Mouse (Mus musculus) gastrocnemius, postnatal 10 days (tissue): ENCODE results near the gene Olfr91. TPM values are rescaled to one million over a fixed set of nuclear protein-coding genes. Genes with fewer than 3 reads are reported as not detected.
A peak's percentile ranks its signal among the peaks of the same experiment; 100 is the strongest.

Experiments
- DNase-seq: peaks from one replicate; pipeline ENCODE4 v3.0.0; 2021; ENCODE audit warnings: mixed read lengths
- total RNA-seq, 2 experiments: library from RNA; stranded (reverse); gene quantifications; 2 replicates each; pipeline ENCODE4 v1.2.3; 2021

The Olfr91 gene
- total RNA-seq, 2 experiments from 2014 or later = not detected

GRCm38 (mm10) chr17:37061435-37061834, 36.6 kb downstream of the Olfr91 start:
- no peak for DNase-seq

GRCm38 (mm10) chr17:37056957-37057356, 41.1 kb downstream of the Olfr91 start:
- no peak for DNase-seq

GRCm38 (mm10) chr17:37051745-37052144, 46.3 kb downstream of the Olfr91 start:
- DNase-seq = no peak

- DNase-seq = peak; percentile 20
Observed at GRCm38 (mm10) chr17:37050876-37051275, 47.2 kb downstream of the Olfr91 start.

- peak; percentile 72 for DNase-seq
Observed at GRCm38 (mm10) chr17:37050399-37050798, 47.7 kb downstream of the Olfr91 start.

- DNase-seq = peak; percentile 77
Observed at GRCm38 (mm10) chr17:37049570-37050310, 48.3 kb downstream of the Olfr91 start.

GRCm38 (mm10) chr17:37048383-37048782, 49.7 kb downstream of the Olfr91 start:
- DNase-seq = no peak

GRCm38 (mm10) chr17:37047981-37048380, 50.1 kb downstream of the Olfr91 start:
- DNase-seq = no peak

GRCm38 (mm10) chr17:37047332-37047976, 50.6 kb downstream of the Olfr91 start:
- DNase-seq = no peak

- peak; percentile 50 for DNase-seq
Observed at GRCm38 (mm10) chr17:37046312-37047112, 51.6 kb downstream of the Olfr91 start.

GRCm38 (mm10) chr17:37045611-37046311, 52.3 kb downstream of the Olfr91 start, which contains the start of gene Gabbr1:
Gabbr1 (plus strand) TSS chr17:37045966.
- DNase-seq = peak; percentile 73

- no peak for DNase-seq
Observed at GRCm38 (mm10) chr17:37044651-37045244, 53.3 kb downstream of the Olfr91 start.

Other genes with a start within 250 kb of the Olfr91 start
- gene Trim15, start 231.1 kb downstream of the Olfr91 start, total RNA-seq = not detected
- gene Trim10, start 228.7 kb downstream of the Olfr91 start, total RNA-seq = 1 to 10 TPM in 1 of 2 experiments, not detected in 1; 1.7 TPM
- gene Trim40, start 208.2 kb downstream of the Olfr91 start, total RNA-seq = not detected
- not detected for gene Trim31, start 200.2 kb downstream of the Olfr91 start, total RNA-seq
- under 1 TPM in 1 of 2 experiments, not detected in 1; 0.47 TPM for gene Rnf39, start 155.4 kb downstream of the Olfr91 start, total RNA-seq
- gene Ppp1r11, start 146.5 kb downstream of the Olfr91 start, total RNA-seq = 10 to 100 TPM; 62.6 to 63.5 TPM
- 10 to 100 TPM; 19.6 to 23.2 TPM for gene Znrd1, start 139.7 kb downstream of the Olfr91 start, total RNA-seq
- gene Znrd1as, start 139.7 kb downstream of the Olfr91 start, total RNA-seq = 1 to 10 TPM; 7.5 to 9.4 TPM
- not detected for gene 2410137M14Rik, start 117.0 kb downstream of the Olfr91 start, total RNA-seq
- gene H2-M5, start 108.7 kb downstream of the Olfr91 start, total RNA-seq = under 1 TPM in 1 of 2 experiments, not detected in 1; 0.18 TPM
- gene Zfp57, start 97.1 kb downstream of the Olfr91 start, total RNA-seq = 1 to 10 TPM; 1.9 to 4.5 TPM
- not detected for gene Mog, start 74.9 kb downstream of the Olfr91 start, total RNA-seq
- gene Gabbr1, start 52.3 kb downstream of the Olfr91 start, total RNA-seq = 10 to 100 TPM; 12.8 to 20.1 TPM
- gene Olfr90, start 9.8 kb downstream of the Olfr91 start, total RNA-seq = not detected
- gene Olfr92, start 21.8 kb upstream of the Olfr91 start, total RNA-seq = not detected
- not detected for gene Olfr93, start 63.2 kb upstream of the Olfr91 start, total RNA-seq
- gene Ubd, start 95.6 kb upstream of the Olfr91 start, total RNA-seq = not detected
- gene Olfr94, start 102.7 kb upstream of the Olfr91 start, total RNA-seq = not detected
- gene Olfr95, start 114.8 kb upstream of the Olfr91 start, total RNA-seq = not detected
- gene Olfr96, start 121.9 kb upstream of the Olfr91 start, total RNA-seq = not detected
- not detected for gene Olfr97, start 139.1 kb upstream of the Olfr91 start, total RNA-seq
- not detected for gene Olfr98, start 165.5 kb upstream of the Olfr91 start, total RNA-seq
- 1 to 10 TPM; 1.7 to 2.2 TPM for gene H2-M3, start 171.9 kb upstream of the Olfr91 start, total RNA-seq
- not detected for gene Olfr99, start 185.2 kb upstream of the Olfr91 start, total RNA-seq
- not detected for gene Olfr101, start 206.0 kb upstream of the Olfr91 start, total RNA-seq
- not detected for gene Olfr102, start 218.8 kb upstream of the Olfr91 start, total RNA-seq
- not detected for gene Olfr103, start 241.4 kb upstream of the Olfr91 start, total RNA-seq